Comparison of ENCODE assay signal across 10 mouse cellular contexts in genomic region chr11:109485398-109486045, GRCm38 (mm10). TPM values are rescaled to one million over a fixed set of nuclear protein-coding genes. Genes with fewer than 3 reads are reported as not detected.
DNase-seq lines count a peak whose midpoint lies in the region; ATAC-seq lines count a peak whose summit lies in the region.
"Had no signal": no experiment of that assay in that cellular context is flagged by ENCODE, and none has a peak within 500 bp of the region (broad histone marks: within the 10 kb centered on the region; RNA-seq: fewer than 3 reads in every experiment).

No protein-coding gene starts in this region.

- H3K4me2 ChIP-seq in neural tube, embryonic 15.5 days, result no peak overlapping the region
- no peak overlapping the region for H3K4me2 ChIP-seq in forebrain, embryonic 16.5 days (ENCODE audit: low read length)
- H3K4me2 ChIP-seq: stomach, embryonic 15.5 days had no signal

- H3K4me3 ChIP-seq in heart, embryonic 10.5 days, result no peak overlapping the region
- H3K4me3 ChIP-seq in neural tube, embryonic 15.5 days (replicated peaks), result no peak overlapping the region
- no peak overlapping the region for H3K4me3 ChIP-seq in forebrain, embryonic 16.5 days (replicated peaks; ENCODE audit: low read length)
- H3K4me3 ChIP-seq: stomach, embryonic 15.5 days had no signal

- peak; percentile 43 for DNase-seq in heart, postnatal 4 days
- no peak for DNase-seq in heart, embryonic 10.5 days (ENCODE audit: low spot score)
- DNase-seq in brain, adult 2 months (ENCODE audit: low read depth, low spot score), result peak; percentile 93
- DNase-seq in kidney, postnatal 14 days, result peak; percentile 85
- peak; percentile 37 for DNase-seq in lung, postnatal 10 days
- DNase-seq in heart, adult 8-10 months (ENCODE audit: low spot score), result no peak

- no peak overlapping the region for H3K27ac ChIP-seq in heart, embryonic 10.5 days
- H3K27ac ChIP-seq in neural tube, embryonic 15.5 days (replicated peaks), result no peak overlapping the region
- no peak overlapping the region for H3K27ac ChIP-seq in forebrain, embryonic 16.5 days (ENCODE audit: low read length)
- H3K27ac ChIP-seq: macrophage; stomach, embryonic 15.5 days had no signal

- H3K4me1 ChIP-seq in heart, embryonic 10.5 days, result no peaks in the 10 kb centered on the region
- H3K4me1 ChIP-seq in neural tube, embryonic 15.5 days, result no peaks in the 10 kb centered on the region
- no peaks in the 10 kb centered on the region for H3K4me1 ChIP-seq in forebrain, embryonic 16.5 days (replicated peaks; ENCODE audit: control insufficient read depth, insufficient read depth, low read length)
- H3K4me1 ChIP-seq: stomach, embryonic 15.5 days had no signal

- H3K9me3 ChIP-seq in heart, embryonic 10.5 days, result no peaks in the 10 kb centered on the region
- no peaks in the 10 kb centered on the region for H3K9me3 ChIP-seq in neural tube, embryonic 15.5 days (replicated peaks)
- H3K9me3 ChIP-seq in forebrain, embryonic 16.5 days (ENCODE audit: control insufficient read depth, low read length), result no peaks in the 10 kb centered on the region
- H3K9me3 ChIP-seq: stomach, embryonic 15.5 days had no signal

- ATAC-seq in neural tube, embryonic 15.5 days (ENCODE audit: low FRiP score), result no peak
- ATAC-seq in forebrain, embryonic 16.5 days, result no peak

- 83% methylated on average over 15 of the region's 15 CpGs for whole genome bisulfite sequencing in heart, embryonic 10.5 days
- WGBS in neural tube, embryonic 15.5 days, result 85% methylated on average over 15 of the region's 15 CpGs
- 85% methylated on average over 15 of the region's 15 CpGs for WGBS in forebrain, embryonic 16.5 days

- no peaks in the 10 kb centered on the region for H3K27me3 ChIP-seq in heart, embryonic 10.5 days (ENCODE audit: insufficient read depth, poor library complexity, severe bottlenecking)
- H3K27me3 ChIP-seq in neural tube, embryonic 15.5 days (replicated peaks), result no peaks in the 10 kb centered on the region
- no peaks in the 10 kb centered on the region for H3K27me3 ChIP-seq in forebrain, embryonic 16.5 days (replicated peaks; ENCODE audit: control insufficient read depth, insufficient read depth, low read length)
- H3K27me3 ChIP-seq: stomach, embryonic 15.5 days had no signal

- no peak overlapping the region for H3K9ac ChIP-seq in neural tube, embryonic 15.5 days (replicated peaks)
- H3K9ac ChIP-seq in forebrain, embryonic 16.5 days (replicated peaks; ENCODE audit: low read depth, low read length), result no peak overlapping the region
- H3K9ac ChIP-seq: stomach, embryonic 15.5 days had no signal

- H3K36me3 ChIP-seq in heart, embryonic 10.5 days, result no peaks in the 10 kb centered on the region
- H3K36me3 ChIP-seq in neural tube, embryonic 15.5 days, result no peaks in the 10 kb centered on the region
- H3K36me3 ChIP-seq in forebrain, embryonic 16.5 days (ENCODE audit: control insufficient read depth, insufficient read depth), result no peaks in the 10 kb centered on the region
- H3K36me3 ChIP-seq: stomach, embryonic 15.5 days had no signal

RNA-seq across cellular contexts. Expression of gene Slc16a6, which starts 12.1 kb away (rescaled TPM):
- 10 to 100 TPM; 17.9 to 22.6 TPM for total RNA-seq in heart, postnatal 4 days (2021)
- 12.7 and 16.5 TPM in 2 replicates for polyA plus RNA-seq in heart, embryonic 10.5 days (2016; fragmentation: Nextera tagmentation; extraction: Ambion mirVana)
- 3.7 and 4.2 TPM in 2 replicates for polyA plus RNA-seq in neural tube, embryonic 15.5 days (2015; fragmentation: Nextera tagmentation; extraction: Ambion mirVana)
- 10 to 100 TPM in 2 of 4 experiments, 1 to 10 TPM in 2; 6.4 to 12.9 (median 10.0) TPM for total RNA-seq in heart, adult 8-10 months (2022)
- 4.1 and 5.4 TPM in 2 replicates for polyA plus RNA-seq in forebrain, embryonic 16.5 days (2015; fragmentation: Nextera tagmentation; extraction: Ambion mirVana)

RNA-seq across cellular contexts. Expression of gene Arsg, which starts 12.3 kb away (rescaled TPM):
- 1 to 10 TPM; 5.2 to 6.1 TPM for total RNA-seq in heart, postnatal 4 days (2021)
- polyA plus RNA-seq in heart, embryonic 10.5 days (2016; fragmentation: Nextera tagmentation; extraction: Ambion mirVana), result 3.3 and 4.6 TPM in 2 replicates
- polyA plus RNA-seq in neural tube, embryonic 15.5 days (2015; fragmentation: Nextera tagmentation; extraction: Ambion mirVana), result 2.8 and 3.2 TPM in 2 replicates
- 1 to 10 TPM in 3 of 4 experiments, under 1 TPM in 1; 0.87 to 2.7 (median 1.8) TPM for total RNA-seq in heart, adult 8-10 months (2022)
- 3.2 and 4.1 TPM in 2 replicates for polyA plus RNA-seq in forebrain, embryonic 16.5 days (2015; fragmentation: Nextera tagmentation; extraction: Ambion mirVana)

RNA-seq across cellular contexts. Expression of gene Amz2, which starts 59.8 kb away (rescaled TPM):
- 10 to 100 TPM; 46.9 to 49.4 TPM for total RNA-seq in heart, postnatal 4 days (2021)
- polyA plus RNA-seq in heart, embryonic 10.5 days (2016; fragmentation: Nextera tagmentation; extraction: Ambion mirVana), result 35.4 and 37.1 TPM in 2 replicates
- 50.1 and 50.7 TPM in 2 replicates for polyA plus RNA-seq in neural tube, embryonic 15.5 days (2015; fragmentation: Nextera tagmentation; extraction: Ambion mirVana)
- total RNA-seq in heart, adult 8-10 months (2022), result 10 to 100 TPM; 45.2 to 56.6 (median 54.4) TPM
- polyA plus RNA-seq in forebrain, embryonic 16.5 days (2015; fragmentation: Nextera tagmentation; extraction: Ambion mirVana), result 70.5 and 74.0 TPM in 2 replicates

Comparison
In these comparisons a context has a peak if more than half of its experiments do, and no peak if none do; other contexts are left out.
1. DNase-seq: peak in heart, postnatal 4 days (single experiment), brain, adult 2 months (single experiment), kidney, postnatal 14 days (single experiment) and lung, postnatal 10 days (single experiment); none in heart, embryonic 10.5 days (single experiment) and heart, adult 8-10 months (single experiment).